Mouse (Mus musculus) neural tube, embryonic 11.5 days (tissue): Measurements from ENCODE around the gene Ap5s1. TPM values are rescaled to one million over a fixed set of nuclear protein-coding genes. Genes with fewer than 3 reads are reported as not detected.
A peak's percentile ranks its signal among the peaks of the same experiment; 100 is the strongest.

Source experiments
- ATAC-seq: fragments of 200-750 bp; cut with Nextera tagmentation; 2 replicates; pipeline ENCODE4 v1.8.0; 2017; ENCODE audit warnings: moderate number of reproducible peaks, mild to moderate bottlenecking, moderate TSS enrichment, moderate library complexity; ENCODE audit not compliant: insufficient read depth, low FRiP score, low TSS enrichment
- DNase-seq: peaks from one replicate; pipeline ENCODE4 v3.0.0-alpha.2; 2015; ENCODE audit warnings: low spot score
- H3K27ac ChIP-seq: fragments of 300-500 bp; sonication (generic); 2 replicates; pipeline ENCODE4 v1.5.1; 2014; ENCODE audit warnings: low read depth, mild to moderate bottlenecking, low read length
- H3K27me3 ChIP-seq: fragments of 300-500 bp; sonication (generic); 2 replicates; pipeline ENCODE4 v1.6.1; 2014; ENCODE audit warnings: mild to moderate bottlenecking, low read length, mixed read lengths; ENCODE audit not compliant: control insufficient read depth, insufficient read depth
- H3K36me3 ChIP-seq: fragments of 300-500 bp; sonication (generic); 2 replicates; pipeline ENCODE4 v1.6.1; 2014; ENCODE audit warnings: mild to moderate bottlenecking, low read length, moderate library complexity, mixed read lengths; ENCODE audit not compliant: control insufficient read depth, insufficient read depth
- H3K4me1 ChIP-seq: fragments of 300-500 bp; sonication (generic); 2 replicates; pipeline ENCODE4 v1.6.1; 2014; ENCODE audit warnings: low read length, mixed read lengths; ENCODE audit not compliant: control insufficient read depth, insufficient read depth
- H3K4me2 ChIP-seq: fragments of 300-500 bp; sonication (generic); 2 replicates; pipeline ENCODE4 v1.6.1; 2014; ENCODE audit warnings: low read depth, mild to moderate bottlenecking, moderate library complexity
- H3K4me3 ChIP-seq: fragments of 300-500 bp; sonication (generic); 2 replicates; pipeline ENCODE4 v1.5.1; 2014; ENCODE audit warnings: low read depth, low read length
- H3K9ac ChIP-seq: fragments of 300-500 bp; sonication (generic); 2 replicates; pipeline ENCODE4 v1.6.1; 2014; ENCODE audit warnings: mild to moderate bottlenecking, low read length
- H3K9me3 ChIP-seq: fragments of 300-500 bp; sonication (generic); 2 replicates; pipeline ENCODE4 v1.6.1; 2016; ENCODE audit warnings: low read length; ENCODE audit not compliant: control insufficient read depth
- WGBS: fragments of 180-500 bp; shearing (Covaris S2); extraction: QIAGEN DNeasy Blood & Tissue Kit; methylation state at CpG from one replicate; pipeline ENCODE4 v1.1.7; 2014; 5-methylcytosine and 5-hydroxymethylcytosine counted together
- polyA plus RNA-seq: library from polyadenylated mRNA; unstranded; fragments of >200 nt; fragmentation: Nextera tagmentation; extraction: Ambion mirVana; gene quantifications from 2 replicates; pipeline ENCODE4 v1.2.1, GENCODE M21; 2014

Gene Ap5s1
- polyA plus RNA-seq, 1 experiment from 2014 or later, result 27.6 TPM

- no peak overlapping the region for H3K27ac ChIP-seq
- H3K4me2 ChIP-seq, result no peak overlapping the region; the same call in 1 of the 2 replicates
- no peaks in the 10 kb centered on the region for H3K27me3 ChIP-seq
- WGBS, result 69% methylated on average over 9 of the region's 9 CpGs
- H3K9ac ChIP-seq, result no peak overlapping the region; the same call in 1 of the 2 replicates
- DNase-seq, result no peak
- H3K9me3 ChIP-seq, result no peaks in the 10 kb centered on the region
- H3K4me1 ChIP-seq, result peaks cover 14% of the 10 kb centered on the region
- H3K4me3 ChIP-seq, result no peak overlapping the region
- H3K36me3 ChIP-seq, result no peaks in the 10 kb centered on the region
- ATAC-seq, result no peak
These were observed 53.8 kb downstream of the Ap5s1 start for GRCm38 (mm10) chr2:131260544-131261307.

DNA sequence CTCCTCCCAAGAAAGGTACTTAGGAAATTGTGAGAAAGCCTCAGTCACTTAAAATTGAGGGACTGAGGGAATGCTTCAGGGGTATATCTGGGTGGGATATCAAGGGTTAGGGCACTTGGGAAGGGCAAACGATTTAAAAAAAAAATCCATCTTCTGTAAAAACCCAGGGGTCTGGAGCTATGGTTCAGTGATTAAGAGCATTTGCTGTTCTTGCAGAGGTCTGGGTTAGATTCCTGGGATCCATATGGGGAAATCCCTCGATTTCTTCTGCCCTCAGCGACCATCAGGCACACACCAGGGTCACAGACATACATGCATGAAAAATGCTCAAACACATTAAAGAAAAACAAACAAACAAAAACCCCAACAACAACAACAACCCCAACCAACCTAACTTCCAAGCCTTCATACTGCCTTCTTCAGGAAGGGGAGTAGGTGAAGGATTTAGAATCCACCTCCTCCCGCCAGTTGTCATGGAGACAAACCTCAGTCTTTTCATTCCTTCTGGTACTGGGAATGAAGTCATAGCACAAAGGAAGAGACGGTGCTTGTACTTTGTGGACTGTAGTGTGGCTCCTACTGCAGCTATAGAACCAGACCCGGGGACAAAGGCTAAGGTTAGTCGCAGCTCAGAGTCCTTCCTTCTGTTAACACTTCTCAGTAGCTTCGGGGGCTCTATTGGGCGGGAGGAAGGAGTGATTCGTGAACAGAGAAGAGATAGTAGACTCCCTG is 54.8 kb downstream of the Ap5s1 start:
- Histone ChIP-seq H3K4me2 (peak overlapping the region; percentile 67), H3K36me3 (no peaks in the 10 kb centered on the region), H3K27me3 (no peaks in the 10 kb centered on the region), H3K9ac (peak overlapping the region; percentile 96), H3K27ac (peak overlapping the region; percentile 99), H3K4me1 (peaks cover 14% of the 10 kb centered on the region), H3K9me3 (no peaks in the 10 kb centered on the region), H3K4me3 (peak overlapping the region; percentile 90)
- ATAC-seq, result peak; percentile 79
- no peak for DNase-seq
- WGBS, result 9% methylated on average over 10 of the region's 10 CpGs

DNA sequence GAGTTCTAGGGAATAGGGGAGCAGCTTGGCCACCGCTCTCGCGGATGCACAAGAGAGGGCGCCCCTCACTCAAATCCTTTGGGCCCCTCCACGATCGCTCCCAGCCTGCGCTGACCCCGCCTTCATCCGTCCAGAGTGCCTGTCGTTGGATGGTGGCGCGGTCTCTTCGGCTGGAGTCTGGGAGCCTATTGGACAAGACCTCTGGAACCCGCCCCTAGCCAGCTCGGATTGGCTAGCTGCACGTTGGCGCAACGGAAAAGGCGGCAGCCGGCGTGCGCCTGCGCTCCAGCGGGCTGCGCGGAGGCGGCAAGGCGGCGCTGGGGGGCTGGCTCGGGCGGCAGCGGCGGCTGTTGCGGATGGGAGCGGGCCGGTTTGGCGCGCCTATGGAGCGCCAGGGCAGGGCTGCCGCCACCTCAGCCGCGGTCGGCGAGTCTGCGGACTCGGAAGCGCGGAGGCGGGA is 55.4 kb downstream of the Ap5s1 start, which contains the start of gene Pank2:
Pank2 (plus strand) TSS at position 283 of the 460 bp plus-strand sequence.
- Histone ChIP-seq H3K27ac (peak within 1 kb of the TSS; percentile 99), H3K4me3 (peak within 1 kb of the TSS; percentile 90), H3K27me3 (no peaks in the 10 kb centered on the region), H3K9ac (peak within 1 kb of the TSS; percentile 96), H3K4me2 (peak within 1 kb of the TSS; percentile 67), H3K36me3 (no peaks in the 10 kb centered on the region), H3K9me3 (no peaks in the 10 kb centered on the region), H3K4me1 (peaks cover 14% of the 10 kb centered on the region)
- ATAC-seq, result peak; percentile 100
- DNase-seq, result peak; percentile 98
- WGBS, result 0% methylated on average over 43 of the region's 49 CpGs

Other genes starting within 250 kb of the Ap5s1 start
- 5.5 and 7.4 TPM in 2 replicates for gene Gfra4, start 164.0 kb upstream of the Ap5s1 start, polyA plus RNA-seq
- 0.37 and 0.72 TPM in 2 replicates for gene Adam33, start 143.3 kb upstream of the Ap5s1 start, polyA plus RNA-seq
- 0.04 and 0.12 TPM in 2 replicates for gene Siglec1, start 120.3 kb upstream of the Ap5s1 start, polyA plus RNA-seq
- gene Hspa12b, start 79.8 kb upstream of the Ap5s1 start, polyA plus RNA-seq, result 4.5 and 5.0 TPM in 2 replicates
- not detected in 2 replicates for gene Gm11037, start 73.6 kb upstream of the Ap5s1 start, polyA plus RNA-seq
- gene 1700037H04Rik, start 47.0 kb upstream of the Ap5s1 start, polyA plus RNA-seq, result 126 and 130 TPM in 2 replicates
- gene Cenpb, start 27.0 kb upstream of the Ap5s1 start, polyA plus RNA-seq, result 10.3 and 10.8 TPM in 2 replicates
- 108 and 115 TPM in 2 replicates for gene Cdc25b, start 20.1 kb upstream of the Ap5s1 start, polyA plus RNA-seq
- 5.8 and 6.0 TPM in 2 replicates for gene Spef1, start 19.8 kb upstream of the Ap5s1 start, polyA plus RNA-seq
- 14.3 and 15.2 TPM in 2 replicates for gene Mavs, start 27.0 kb downstream of the Ap5s1 start, polyA plus RNA-seq
- 58.2 and 58.5 TPM in 2 replicates for gene Pank2, start 55.4 kb downstream of the Ap5s1 start, polyA plus RNA-seq
- gene Rnf24, start 145.8 kb downstream of the Ap5s1 start, polyA plus RNA-seq, result 11.0 TPM in 2 replicates